Mouse (Mus musculus) heart, postnatal 4 days (tissue): ENCODE data around the gene Arhgap17. TPM values are rescaled to one million over a fixed set of nuclear protein-coding genes. Genes with fewer than 3 reads are reported as not detected.

ENCODE experiments used
- DNase-seq: peaks from one replicate; pipeline ENCODE4 v3.0.0; 2021
- total RNA-seq, 2 experiments: library from RNA; stranded (reverse); gene quantifications; 2 replicates each; pipeline ENCODE4 v1.2.3; 2021

The Arhgap17 gene
- total RNA-seq, 2 experiments from 2014 or later: 20.2 to 22.0 TPM

DNA sequence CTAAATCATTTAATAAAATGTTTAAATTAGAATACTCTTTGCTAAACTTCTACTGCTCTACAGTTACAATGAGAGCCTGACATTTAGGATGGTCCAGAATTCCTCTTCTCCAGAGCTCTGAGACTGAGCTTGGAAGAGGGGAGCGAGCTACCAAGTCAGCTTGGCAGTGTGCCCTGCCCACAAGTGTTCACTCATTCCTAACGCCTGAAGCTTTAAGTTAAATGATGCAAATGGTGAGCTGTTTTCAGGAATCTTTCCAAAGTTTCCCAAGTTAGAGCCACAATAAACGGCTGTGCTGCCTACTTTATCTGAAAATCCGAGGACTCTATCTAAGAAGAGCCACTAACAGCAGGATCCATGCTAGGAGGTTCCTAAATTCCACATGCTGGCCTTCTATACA, 85.9 kb downstream of the Arhgap17 start:
- no peak for DNase-seq

DNA sequence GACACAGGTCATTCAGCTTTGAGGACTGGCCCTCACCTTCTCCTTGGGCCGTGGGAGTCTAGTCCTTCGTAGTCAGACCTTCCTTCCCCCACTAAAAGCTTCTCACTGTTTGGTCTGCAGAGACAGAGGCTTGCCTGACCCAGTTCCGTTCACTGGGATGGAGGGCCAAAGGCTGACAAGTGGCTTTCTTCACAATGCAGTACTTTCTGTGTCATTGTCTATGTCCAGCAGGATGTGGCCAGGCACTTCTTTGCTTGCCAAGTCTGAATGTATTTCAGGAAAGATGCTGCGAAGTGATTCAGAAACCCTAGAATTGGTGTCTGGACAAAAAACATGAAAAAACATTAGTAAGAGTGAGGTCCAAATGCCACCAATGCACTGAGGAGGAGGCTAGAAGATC, 89.9 kb downstream of the Arhgap17 start:
- no peak for DNase-seq

DNA sequence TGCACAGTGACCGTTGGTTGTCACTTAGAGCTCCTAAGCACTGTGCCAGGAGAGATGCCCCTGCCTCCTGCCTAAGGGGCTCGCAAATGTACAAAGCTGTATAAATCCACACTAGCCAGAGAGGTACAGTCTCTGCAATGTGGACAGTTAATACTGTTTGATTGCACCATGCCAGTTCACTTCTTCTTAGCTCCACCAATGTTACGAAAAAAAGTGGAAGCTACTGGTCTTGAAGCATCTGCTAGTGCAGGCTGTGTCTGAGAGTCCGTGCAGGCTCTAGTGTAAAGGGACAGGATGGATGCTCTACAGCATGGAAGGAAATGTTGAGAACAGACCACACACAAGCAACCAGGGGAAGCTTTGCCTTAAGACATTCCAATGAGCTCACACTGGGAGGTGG, 93.1 kb downstream of the Arhgap17 start:
- DNase-seq: no peak

DNA sequence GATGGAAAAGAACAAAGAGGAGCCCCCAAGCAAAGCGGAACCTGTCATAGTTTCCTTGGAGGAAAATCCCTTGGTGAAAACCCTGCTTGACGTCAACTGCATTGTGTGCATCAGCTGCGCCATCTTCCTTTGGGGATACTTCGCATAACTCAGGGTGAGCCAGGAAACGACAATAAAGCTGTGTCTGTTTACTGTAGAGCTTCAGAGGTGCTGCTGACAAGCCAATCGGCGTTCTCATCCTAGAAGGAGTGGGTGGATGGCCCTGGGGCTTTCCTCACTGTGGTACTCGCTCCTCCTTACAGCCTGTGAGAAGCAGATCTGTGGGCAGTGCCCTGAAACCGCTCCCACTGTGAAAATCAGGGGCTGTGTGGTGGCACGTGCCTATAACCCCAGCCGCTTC, 96.7 kb downstream of the Arhgap17 start:
- DNase-seq: peak; percentile 8

DNA sequence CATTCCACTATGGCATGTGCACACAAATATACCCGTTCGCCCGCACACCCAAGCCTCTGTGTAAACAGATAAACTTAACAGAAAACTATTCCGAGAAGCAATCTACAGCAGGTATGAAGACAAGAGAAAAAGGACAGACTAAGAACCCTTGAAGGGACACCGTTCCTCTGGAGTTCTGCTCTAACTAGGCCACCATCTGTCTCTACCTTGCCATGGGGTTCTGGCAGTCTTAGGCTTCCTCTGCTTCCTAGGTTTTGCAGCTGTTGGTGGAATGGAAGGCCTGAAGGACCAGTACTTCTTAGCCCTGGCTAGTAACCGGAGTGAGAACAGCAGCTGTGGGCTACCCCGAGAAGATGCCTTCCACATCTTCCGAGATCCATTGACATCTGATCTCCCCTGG, 111.6 kb downstream of the Arhgap17 start:
- DNase-seq: no peak

DNA sequence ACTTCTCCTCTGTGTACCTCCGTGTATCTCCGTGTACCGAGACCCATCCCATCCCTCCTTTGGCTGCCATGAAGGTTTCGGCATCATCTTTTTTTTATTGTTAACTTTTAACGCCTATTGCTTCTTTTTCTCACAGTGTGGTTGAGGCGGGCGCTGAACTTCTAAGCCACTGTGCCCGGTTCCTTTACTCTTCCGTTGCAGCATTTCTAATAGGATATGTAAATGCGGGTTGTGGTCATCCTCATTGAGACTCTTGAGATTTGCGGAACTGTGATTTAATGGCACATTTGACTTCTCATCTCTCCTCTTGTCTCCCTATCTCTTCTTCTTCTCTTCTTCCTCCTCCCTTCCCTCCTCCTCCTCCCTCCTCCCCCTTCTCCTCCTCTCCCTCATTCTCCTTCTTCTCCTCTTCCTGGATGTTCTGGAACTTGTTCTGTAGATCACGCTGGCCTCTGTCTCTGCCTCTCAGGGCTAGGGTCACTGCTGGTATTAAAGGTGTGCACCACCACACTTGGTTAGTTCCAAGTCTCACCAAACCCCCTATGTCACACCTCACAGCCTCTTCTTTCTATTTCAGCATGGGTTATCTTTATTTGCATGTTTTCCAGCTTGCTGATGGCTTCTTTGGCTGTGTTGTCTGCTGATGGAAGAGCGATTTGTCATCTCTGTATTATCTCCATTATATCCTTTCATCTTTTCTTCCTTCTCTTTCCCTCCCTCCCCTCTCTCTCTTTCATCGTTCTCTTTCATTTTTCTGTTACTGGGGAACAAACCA, 115.3 kb downstream of the Arhgap17 start:
- no peak for DNase-seq

DNA sequence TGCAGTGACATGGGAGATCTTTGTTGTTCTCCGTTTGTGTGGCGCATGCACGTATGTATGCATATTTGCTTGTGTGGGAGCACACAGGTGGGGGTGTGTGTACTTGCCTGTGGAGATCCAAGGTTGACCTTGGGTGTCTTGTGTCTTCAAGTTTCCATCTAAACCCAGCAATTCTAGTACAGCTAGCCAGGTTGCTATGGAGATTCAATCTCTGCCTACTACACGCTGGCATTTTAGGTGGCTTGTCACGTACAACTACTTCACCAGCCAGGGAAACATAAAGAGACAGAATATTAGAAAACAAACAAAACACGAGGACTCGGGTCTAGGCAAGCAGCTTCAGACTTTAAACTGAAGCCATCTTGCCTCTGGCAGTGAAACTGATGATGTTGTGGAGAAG, 116.3 kb downstream of the Arhgap17 start:
- DNase-seq: no peak

DNA sequence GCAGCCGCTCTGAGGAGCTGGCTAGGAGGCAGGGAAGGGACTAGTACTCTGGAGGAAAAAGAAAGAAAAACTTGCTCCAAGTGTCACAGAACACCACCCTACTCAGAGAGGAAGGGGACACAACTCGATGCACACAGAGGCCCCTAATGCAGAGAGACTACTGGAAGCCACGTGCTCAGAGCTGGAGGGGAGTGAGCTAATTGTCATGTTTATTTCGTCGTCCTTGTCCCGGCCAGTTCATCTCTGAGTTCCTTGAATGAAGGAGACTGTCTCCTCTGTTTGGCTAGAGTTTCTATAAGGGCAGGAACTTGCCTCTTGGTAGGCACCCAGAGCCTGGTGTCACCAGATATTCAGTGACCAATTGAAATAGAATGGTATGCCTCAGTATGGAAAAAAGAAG, 118.4 kb downstream of the Arhgap17 start:
- DNase-seq: no peak

DNA sequence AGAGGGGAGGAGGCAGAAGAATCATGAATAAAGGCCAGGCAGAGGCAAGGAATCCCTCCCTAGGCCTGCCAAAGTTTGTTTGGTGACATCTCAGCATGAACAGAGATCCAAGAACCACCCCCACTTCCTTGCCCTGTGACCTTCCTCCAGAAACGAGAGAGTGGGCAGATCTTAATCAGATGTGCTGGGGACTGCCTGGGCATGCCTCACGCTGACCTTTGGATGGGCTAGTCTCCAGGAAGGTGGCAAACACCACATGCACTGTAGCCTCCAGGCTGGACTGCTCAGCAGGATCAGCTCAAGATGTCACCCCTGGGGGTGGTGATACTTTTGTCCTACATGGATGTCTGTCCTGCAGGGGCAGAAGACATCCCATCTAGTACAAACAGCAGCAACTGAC, 121.5 kb downstream of the Arhgap17 start:
- DNase-seq: no peak

DNA sequence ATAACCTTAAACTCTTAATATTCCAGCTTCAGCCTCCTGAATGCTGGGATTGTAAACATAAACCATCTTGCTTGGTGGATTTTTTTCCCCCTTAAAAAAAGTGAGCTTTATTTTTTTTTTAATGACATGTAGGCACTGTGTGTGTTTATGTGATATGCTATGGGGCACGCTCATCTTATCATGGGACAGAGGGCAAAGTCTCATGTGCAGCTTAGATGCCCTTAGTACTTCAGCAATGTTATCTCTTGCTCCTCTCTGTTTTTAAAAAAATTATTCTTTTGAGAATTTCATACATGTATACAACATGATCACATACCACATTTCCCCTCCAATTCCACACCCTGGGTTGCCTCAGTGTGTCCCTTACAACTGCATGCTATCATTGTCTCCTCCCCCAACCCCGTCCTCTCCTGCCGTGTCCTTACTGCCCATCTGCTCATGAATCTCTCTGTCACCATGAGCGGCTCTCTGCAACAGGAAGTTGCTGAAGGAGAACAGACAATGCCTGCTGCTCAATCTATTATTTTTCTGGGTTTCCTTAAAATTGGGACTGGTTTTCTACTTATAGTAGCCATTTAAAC, 123.1 kb downstream of the Arhgap17 start:
- DNase-seq: no peak

DNA sequence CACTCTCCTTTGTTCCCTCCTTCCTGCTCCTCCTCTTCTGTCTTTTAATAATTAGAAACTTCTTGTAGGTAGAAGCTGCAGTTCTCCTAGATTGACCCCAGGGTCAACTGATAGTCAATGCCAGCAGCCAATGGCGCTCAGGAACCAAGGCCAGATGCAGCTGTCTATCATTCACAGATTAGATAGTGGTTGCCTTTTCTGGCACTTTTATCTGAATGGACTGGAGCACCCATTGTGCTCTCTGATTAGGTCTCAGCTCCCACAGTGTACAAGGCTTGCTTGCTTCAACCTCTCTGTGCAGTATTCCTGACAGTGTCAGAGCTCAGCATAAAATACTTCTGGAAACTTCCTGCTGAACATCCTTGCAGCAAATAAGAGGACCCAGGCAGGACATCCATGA, 124.9 kb downstream of the Arhgap17 start:
- no peak for DNase-seq

DNA sequence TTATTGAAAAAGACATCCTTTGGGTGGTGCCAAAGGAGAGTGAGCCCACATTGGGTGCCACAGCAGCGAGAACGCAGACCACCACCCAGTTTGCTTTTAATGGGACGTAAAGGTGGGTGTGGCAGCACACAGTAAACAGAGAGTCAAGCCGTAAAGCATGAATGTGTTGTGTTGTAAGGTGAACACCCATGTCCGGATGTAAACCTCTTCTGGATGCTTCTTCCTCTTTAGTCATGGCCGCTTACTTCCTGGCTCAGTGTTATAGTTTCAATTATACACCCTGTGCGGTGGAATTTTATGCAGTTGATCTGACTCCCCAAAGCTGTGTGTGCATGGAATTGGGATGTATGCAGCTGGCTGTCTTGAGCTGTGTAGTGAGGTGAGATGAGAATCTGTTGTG, 127.5 kb downstream of the Arhgap17 start:
- no peak for DNase-seq

DNA sequence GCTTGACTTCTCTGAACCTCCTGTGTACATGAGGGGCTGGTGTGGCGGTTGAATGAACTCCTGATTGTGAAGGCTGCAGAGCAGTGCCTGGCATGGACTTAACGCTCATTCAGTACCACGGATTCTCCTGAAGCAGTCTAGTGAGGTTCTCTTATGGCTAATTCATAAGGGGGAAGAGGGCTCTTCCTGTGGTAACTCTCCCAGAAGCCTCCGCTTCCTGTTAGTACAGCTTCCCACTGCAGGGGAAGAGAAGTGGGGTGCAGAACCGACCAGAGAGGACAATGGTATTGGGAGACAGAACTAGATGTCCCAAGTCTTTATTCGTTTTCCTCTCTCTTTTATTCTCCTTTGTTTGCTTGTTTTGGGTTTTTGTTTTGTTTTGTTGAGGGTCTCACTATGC, 129.7 kb downstream of the Arhgap17 start:
- DNase-seq: no peak

DNA sequence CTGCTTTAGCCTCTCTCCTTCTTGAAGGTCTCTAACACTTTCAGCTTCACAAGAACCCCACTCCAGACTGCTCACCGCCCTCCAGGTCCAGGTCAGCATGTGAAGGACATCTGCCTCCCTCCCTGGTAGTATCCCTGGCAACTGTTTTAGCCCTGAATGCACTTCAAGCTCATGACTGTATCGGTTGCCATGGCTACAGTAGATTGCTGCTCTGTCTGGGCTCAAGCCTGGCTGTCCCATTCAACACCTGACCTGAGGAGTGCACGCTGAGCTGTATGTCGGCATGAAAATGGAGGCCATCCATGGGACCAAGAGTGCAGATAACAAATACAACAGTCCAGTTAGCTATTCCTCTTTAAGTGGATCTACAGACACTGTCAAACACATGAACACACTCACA, 131.1 kb downstream of the Arhgap17 start:
- no peak for DNase-seq

DNA sequence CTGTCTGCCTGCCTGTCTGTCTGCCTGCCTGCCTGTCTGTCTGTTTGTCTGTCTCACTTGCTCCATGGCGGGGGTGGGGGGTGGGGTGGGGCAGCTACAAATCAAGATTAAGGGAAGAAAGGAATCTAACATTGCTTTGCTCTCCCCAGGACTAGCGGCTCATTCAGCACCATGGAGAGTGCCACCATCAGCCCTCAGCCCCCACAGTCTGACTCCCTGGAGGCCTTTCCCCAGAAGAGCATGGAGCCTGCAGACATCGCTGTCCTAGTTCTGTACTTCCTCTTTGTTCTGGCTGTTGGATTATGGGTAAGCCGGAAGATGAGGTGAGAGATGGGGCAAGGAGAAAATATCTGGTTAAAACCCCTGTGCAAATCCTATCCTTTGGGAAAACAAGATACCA, 134.3 kb downstream of the Arhgap17 start:
- DNase-seq: peak; percentile 67

Other genes with a start within 250 kb of the Arhgap17 start
- 10 to 100 TPM; 44.5 to 50.1 TPM for gene Tnrc6a, start 246.0 kb downstream of the Arhgap17 start, total RNA-seq
- not detected for gene Slc5a11, start 155.1 kb downstream of the Arhgap17 start, total RNA-seq
- gene Lcmt1, start 131 bp downstream of the Arhgap17 start, total RNA-seq: 10 to 100 TPM; 25.9 to 28.8 TPM
- 1 to 10 TPM; 3.2 to 4.8 TPM for gene Aqp8, start 92.4 kb upstream of the Arhgap17 start, total RNA-seq
- 1 to 10 TPM; 1.3 to 1.5 TPM for gene Zkscan2, start 130.5 kb upstream of the Arhgap17 start, total RNA-seq